Mouse (Mus musculus): ENCODE data around the gene Btrc. TPM values are rescaled to one million over a fixed set of nuclear protein-coding genes. Genes with fewer than 3 reads are reported as not detected.
"Not testable (repeated sequence)": the region's sequence is repeated elsewhere in the genome, so short reads cannot be mapped to it uniquely, and the experiment has no call there.

Gene Btrc
- polyA plus RNA-seq, 1 experiment = not detected

- no peak overlapping the region for H3K27ac ChIP-seq (ENCODE audit: insufficient read depth, low read depth, low read length)
- H3K4me1 ChIP-seq (ENCODE audit: control insufficient read depth, insufficient read depth, low read length) = no peaks in the 10 kb centered on the region
- no peak overlapping the region for H3K4me3 ChIP-seq (ENCODE audit: insufficient read depth, low read depth, low read length)
- 78% methylated on average over 2 of the region's 2 CpGs for WGBS
- no peak for TF ChIP-seq POLR2A (IDR thresholded peaks at IDR 0.05; ENCODE audit: insufficient read depth, low read depth, low read length)
- TF ChIP-seq CTCF (IDR thresholded peaks at IDR 0.05; ENCODE audit: insufficient read depth, low read depth, low read length) = no peak
Measured at GRCm38 (mm10) chr19:45411000-45411399, 47.5 kb downstream of the Btrc start.

GRCm38 (mm10) chr19:45412694-45413093, 49.2 kb downstream of the Btrc start:
- Histone ChIP-seq H3K4me1 (ENCODE audit: control insufficient read depth, insufficient read depth, low read length) (no peaks in the 10 kb centered on the region), H3K27ac (ENCODE audit: insufficient read depth, low read depth, low read length) (no peak overlapping the region), H3K4me3 (ENCODE audit: insufficient read depth, low read depth, low read length) (no peak overlapping the region)
- WGBS = 69% methylated on average over 3 of the region's 3 CpGs
- TF ChIP-seq CTCF (IDR thresholded peaks at IDR 0.05; ENCODE audit: insufficient read depth, low read depth, low read length) = no peak
- no peak for TF ChIP-seq POLR2A (IDR thresholded peaks at IDR 0.05; ENCODE audit: insufficient read depth, low read depth, low read length)

GRCm38 (mm10) chr19:45413966-45414365, 50.4 kb downstream of the Btrc start:
- TF ChIP-seq CTCF (IDR thresholded peaks at IDR 0.05; ENCODE audit: insufficient read depth, low read depth, low read length) = no peak
- no peak for TF ChIP-seq POLR2A (IDR thresholded peaks at IDR 0.05; ENCODE audit: insufficient read depth, low read depth, low read length)
- H3K27ac ChIP-seq (ENCODE audit: insufficient read depth, low read depth, low read length) = no peak overlapping the region
- WGBS = 83% methylated on average over 3 of the region's 3 CpGs
- no peak overlapping the region for H3K4me3 ChIP-seq (ENCODE audit: insufficient read depth, low read depth, low read length)
- no peaks in the 10 kb centered on the region for H3K4me1 ChIP-seq (ENCODE audit: control insufficient read depth, insufficient read depth, low read length)

GRCm38 (mm10) chr19:45417601-45418000, 54.1 kb downstream of the Btrc start:
- Histone ChIP-seq H3K4me3 (ENCODE audit: insufficient read depth, low read depth, low read length) (no peak overlapping the region), H3K27ac (ENCODE audit: insufficient read depth, low read depth, low read length) (no peak overlapping the region), H3K4me1 (ENCODE audit: control insufficient read depth, insufficient read depth, low read length) (no peaks in the 10 kb centered on the region)
- TF ChIP-seq CTCF (IDR thresholded peaks at IDR 0.05; ENCODE audit: insufficient read depth, low read depth, low read length) (no peak), POLR2A (IDR thresholded peaks at IDR 0.05; ENCODE audit: insufficient read depth, low read depth, low read length) (no peak)

GRCm38 (mm10) chr19:45422276-45422675, 58.7 kb downstream of the Btrc start:
- no peak for TF ChIP-seq CTCF (IDR thresholded peaks at IDR 0.05; ENCODE audit: insufficient read depth, low read depth, low read length)
- TF ChIP-seq POLR2A (IDR thresholded peaks at IDR 0.05; ENCODE audit: insufficient read depth, low read depth, low read length) = no peak
- H3K4me3 ChIP-seq (ENCODE audit: insufficient read depth, low read depth, low read length) = no peak overlapping the region
- no peaks in the 10 kb centered on the region for H3K4me1 ChIP-seq (ENCODE audit: control insufficient read depth, insufficient read depth, low read length)
- WGBS = 43% methylated on average over 7 of the region's 7 CpGs
- H3K27ac ChIP-seq (ENCODE audit: insufficient read depth, low read depth, low read length) = no peak overlapping the region

GRCm38 (mm10) chr19:45428146-45428545, 64.6 kb downstream of the Btrc start:
- Histone ChIP-seq H3K4me3 (ENCODE audit: insufficient read depth, low read depth, low read length) (no peak overlapping the region), H3K27ac (ENCODE audit: insufficient read depth, low read depth, low read length) (no peak overlapping the region), H3K4me1 (ENCODE audit: control insufficient read depth, insufficient read depth, low read length) (no peaks in the 10 kb centered on the region)
- 75% methylated on average over 4 of the region's 4 CpGs for WGBS
- TF ChIP-seq POLR2A (IDR thresholded peaks at IDR 0.05; ENCODE audit: insufficient read depth, low read depth, low read length) (no peak), CTCF (IDR thresholded peaks at IDR 0.05; ENCODE audit: insufficient read depth, low read depth, low read length) (no peak)

GRCm38 (mm10) chr19:45430971-45431633, 67.6 kb downstream of the Btrc start:
- no peaks in the 10 kb centered on the region for H3K4me1 ChIP-seq (ENCODE audit: control insufficient read depth, insufficient read depth, low read length)
- WGBS = 86% methylated on average over 6 of the region's 6 CpGs
- TF ChIP-seq CTCF (IDR thresholded peaks at IDR 0.05; ENCODE audit: insufficient read depth, low read depth, low read length) (no peak), POLR2A (IDR thresholded peaks at IDR 0.05; ENCODE audit: insufficient read depth, low read depth, low read length) (no peak)
- no peak overlapping the region for H3K4me3 ChIP-seq (ENCODE audit: insufficient read depth, low read depth, low read length)
- H3K27ac ChIP-seq (ENCODE audit: insufficient read depth, low read depth, low read length) = no peak overlapping the region

GRCm38 (mm10) chr19:45432351-45432750, 68.8 kb downstream of the Btrc start:
- no peaks in the 10 kb centered on the region for H3K4me1 ChIP-seq (ENCODE audit: control insufficient read depth, insufficient read depth, low read length)
- TF ChIP-seq POLR2A (IDR thresholded peaks at IDR 0.05; ENCODE audit: insufficient read depth, low read depth, low read length) (no peak), CTCF (IDR thresholded peaks at IDR 0.05; ENCODE audit: insufficient read depth, low read depth, low read length) (no peak)
- no peak overlapping the region for H3K4me3 ChIP-seq (ENCODE audit: insufficient read depth, low read depth, low read length)
- WGBS = 61% methylated on average over 3 of the region's 3 CpGs
- no peak overlapping the region for H3K27ac ChIP-seq (ENCODE audit: insufficient read depth, low read depth, low read length)

- H3K4me3 ChIP-seq (ENCODE audit: insufficient read depth, low read depth, low read length); H3K4me1 ChIP-seq (ENCODE audit: control insufficient read depth, insufficient read depth, low read length); H3K27ac ChIP-seq (ENCODE audit: insufficient read depth, low read depth, low read length): not testable (repeated sequence)
Measured at GRCm38 (mm10) chr19:45436019-45436418, 72.5 kb downstream of the Btrc start.

GRCm38 (mm10) chr19:45437175-45437574, 73.6 kb downstream of the Btrc start:
- H3K4me3 ChIP-seq (ENCODE audit: insufficient read depth, low read depth, low read length) = no peak overlapping the region
- H3K4me1 ChIP-seq (ENCODE audit: control insufficient read depth, insufficient read depth, low read length) = 0 out of 2 replicates have a peak, but pooled peaks cover 2% of the 10 kb centered on the region
- TF ChIP-seq POLR2A (IDR thresholded peaks at IDR 0.05; ENCODE audit: insufficient read depth, low read depth, low read length) (no peak), CTCF (IDR thresholded peaks at IDR 0.05; ENCODE audit: insufficient read depth, low read depth, low read length) (no peak)
- no peak overlapping the region for H3K27ac ChIP-seq (ENCODE audit: insufficient read depth, low read depth, low read length)
- WGBS = 87% methylated on average over 4 of the region's 4 CpGs

Data from olfactory bulb, adult 2 months (tissue).